Mouse (Mus musculus): ENCODE data around the gene Ccl4. TPM values are rescaled to one million over a fixed set of nuclear protein-coding genes. Genes with fewer than 3 reads are reported as not detected.

Gene Ccl4
- total RNA-seq, 2 experiments from 2014 or later = not detected

DNA sequence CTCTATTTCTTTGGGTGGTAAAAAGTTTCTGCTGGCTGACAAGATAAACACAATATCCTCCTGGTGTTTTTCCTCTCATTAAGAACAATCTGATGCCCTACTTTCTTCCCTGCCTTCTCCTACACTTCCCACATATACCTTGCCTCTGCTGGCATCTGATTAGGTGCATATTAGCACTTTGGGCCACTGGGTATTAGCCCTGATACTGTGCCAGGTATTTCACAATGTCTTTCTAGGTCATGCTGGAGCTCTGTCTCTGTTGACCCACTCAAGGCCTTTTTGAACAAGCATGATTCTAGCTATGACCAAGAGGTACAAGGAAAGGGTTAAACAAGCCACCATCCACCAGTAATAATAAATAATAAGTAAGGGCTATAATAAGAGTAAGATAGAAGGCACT lies 9.4 kb downstream of the Ccl4 start:
- DNase-seq (ENCODE audit: low spot score in 2 of 2) = no peak

DNA sequence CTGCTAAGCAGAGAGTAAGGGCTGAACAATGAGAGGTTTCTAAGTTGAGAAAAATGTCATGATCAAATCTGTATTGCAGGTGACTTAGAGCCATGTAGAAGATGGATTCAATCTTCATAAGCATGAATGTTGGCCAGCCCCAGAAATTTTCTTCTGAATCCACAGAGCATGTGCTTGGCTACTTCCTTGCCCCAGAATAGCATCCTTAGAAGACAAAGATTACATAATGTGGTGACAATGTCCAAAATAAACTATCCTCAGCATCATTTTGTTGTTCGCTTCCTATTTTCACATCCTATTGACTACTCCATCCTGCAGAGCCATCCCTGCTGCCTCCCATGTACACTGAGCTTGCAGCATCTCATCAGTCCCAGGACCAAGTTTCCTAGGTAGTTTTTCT lies 13.3 kb downstream of the Ccl4 start:
- no peak for DNase-seq (ENCODE audit: low spot score in 2 of 2)

DNA sequence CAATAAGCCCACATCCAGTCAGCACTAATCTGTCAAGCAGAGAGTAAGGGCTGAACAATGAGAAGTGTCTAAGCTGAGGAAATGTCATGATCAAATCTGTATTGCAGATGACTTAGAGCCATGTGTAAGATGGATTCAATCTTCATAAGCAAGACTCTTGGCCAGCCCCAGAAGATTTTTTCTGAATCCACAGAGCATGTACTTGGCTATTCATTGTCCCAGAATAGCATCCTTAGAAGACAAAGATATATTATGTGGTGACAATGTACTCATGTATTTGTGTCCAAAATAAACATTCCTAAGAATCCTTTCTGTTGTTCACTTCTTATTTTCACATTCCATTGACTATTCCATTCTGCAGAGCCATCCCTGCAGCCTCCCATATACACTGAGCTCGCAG lies 27.5 kb downstream of the Ccl4 start:
- no peak for DNase-seq (ENCODE audit: low spot score in 2 of 2)

DNA sequence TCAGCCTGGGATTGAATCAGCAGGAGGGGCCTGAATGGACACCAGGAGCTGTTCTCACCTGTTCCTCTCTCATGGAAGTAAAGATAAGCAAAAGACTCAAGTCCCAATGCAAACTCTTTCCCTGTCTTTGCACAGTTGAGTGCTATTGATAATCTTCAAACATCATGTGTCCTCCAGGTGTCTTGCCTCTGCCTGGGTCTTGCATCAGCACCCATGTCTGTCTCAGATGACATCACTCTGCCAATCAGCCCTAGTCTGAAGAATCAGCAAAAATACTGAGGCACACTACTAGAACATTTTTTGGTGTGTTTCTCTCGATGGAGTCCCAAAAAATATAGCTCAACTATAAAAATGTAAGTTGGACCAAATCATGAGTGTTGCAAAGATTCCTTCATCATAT lies 29.6 kb downstream of the Ccl4 start:
- DNase-seq (ENCODE audit: low spot score in 2 of 2) = no peak

GRCm38 (mm10) chr11:83703705-83704104 lies 41.3 kb downstream of the Ccl4 start, which contains the start of gene Wfdc17:
Gene Wfdc17, plus strand, starts transcription at chr11:83703991.
- DNase-seq (ENCODE audit: low spot score in 2 of 2) = no peak

DNA sequence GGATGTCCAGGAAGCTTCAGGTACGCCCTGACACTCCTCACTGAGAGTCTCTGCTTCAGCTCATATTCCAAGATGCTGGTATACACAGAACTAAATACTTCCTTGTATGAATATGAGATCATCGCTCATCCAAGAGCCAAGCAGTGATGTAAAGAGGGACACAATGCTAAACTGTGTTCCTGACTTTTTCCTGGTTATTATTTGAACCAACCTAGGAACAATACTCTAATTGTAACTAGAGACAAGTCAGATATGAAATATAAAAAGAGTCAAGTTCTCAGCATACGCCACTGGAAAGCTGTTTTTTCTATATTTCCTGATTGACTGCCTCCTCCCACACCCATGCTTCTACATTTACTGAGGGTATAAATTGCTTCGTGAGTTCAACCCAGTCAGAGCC lies 46.3 kb downstream of the Ccl4 start, which contains the start of gene Wfdc18:
Gene Wfdc18 (plus strand): TSS at position 301 of the 400 bp plus-strand sequence.
- no peak for DNase-seq (ENCODE audit: low spot score in 2 of 2)

- DNase-seq (ENCODE audit: low spot score in 2 of 2) = no peak
Measured at GRCm38 (mm10) chr11:83709683-83710082, 47.3 kb downstream of the Ccl4 start.

DNA sequence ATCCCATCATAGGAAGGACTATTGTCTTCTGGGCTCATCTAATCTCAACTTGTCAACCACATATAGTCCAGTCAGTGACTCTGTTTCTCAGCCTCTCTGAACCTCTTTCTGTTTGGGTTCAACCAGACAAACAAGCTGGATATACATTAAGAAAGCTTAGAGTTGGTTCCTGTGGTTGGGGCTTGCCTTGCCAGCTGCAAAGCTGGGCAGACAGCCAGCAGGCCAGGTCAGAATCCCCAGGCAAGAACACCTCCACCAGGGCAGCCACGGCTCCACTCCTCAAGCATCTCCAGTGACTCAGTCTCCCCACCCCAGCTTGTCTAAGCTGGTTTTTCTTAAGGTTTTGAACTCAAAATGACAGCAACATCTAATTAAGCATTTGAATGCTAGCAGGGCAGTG lies 50.3 kb downstream of the Ccl4 start:
- DNase-seq (ENCODE audit: low spot score in 2 of 2) = no peak

- no peak for DNase-seq (ENCODE audit: low spot score in 2 of 2)
Measured at GRCm38 (mm10) chr11:83713925-83714324, 51.5 kb downstream of the Ccl4 start.

Other genes with a start within 250 kb of the Ccl4 start
- not detected for gene Gas2l2, start 233.1 kb upstream of the Ccl4 start, total RNA-seq (2021)
- 1 to 10 TPM in 1 of 2 experiments, under 1 TPM in 1; 0.43 to 1.5 TPM for gene 1700020L24Rik, start 224.9 kb upstream of the Ccl4 start, total RNA-seq (2021)
- gene Mmp28, start 199.5 kb upstream of the Ccl4 start, total RNA-seq (2021) = 10 to 100 TPM; 10.7 to 11.5 TPM
- 10 to 100 TPM; 58.8 to 72.0 TPM for gene Taf15, start 189.5 kb upstream of the Ccl4 start, total RNA-seq (2021)
- gene Heatr9, start 140.4 kb upstream of the Ccl4 start, total RNA-seq (2021) = under 1 TPM in 1 of 2 experiments, not detected in 1; 0.16 TPM
- gene Ccl5, start 132.1 kb upstream of the Ccl4 start, total RNA-seq (2021) = 10 to 100 TPM in 1 of 2 experiments, 1 to 10 TPM in 1; 2.4 to 11.5 TPM
- 10 to 100 TPM in 1 of 2 experiments, 1 to 10 TPM in 1; 7.9 to 17.1 TPM for gene Ccl9, start 83.9 kb upstream of the Ccl4 start, total RNA-seq (2021)
- 10 to 100 TPM; 16.6 to 36.3 TPM for gene Ccl6, start 69.5 kb upstream of the Ccl4 start, total RNA-seq (2021)
- gene Rpl9-ps1, start 17.0 kb upstream of the Ccl4 start, total RNA-seq (2021) = not detected
- under 1 TPM in 1 of 2 experiments, not detected in 1; 0.56 TPM for gene Ccl3, start 13.2 kb upstream of the Ccl4 start, total RNA-seq (2021)
- gene Wfdc17, start 41.4 kb downstream of the Ccl4 start, total RNA-seq (2021) = 10 to 100 TPM in 1 of 2 experiments, 1 to 10 TPM in 1; 2.8 to 10.1 TPM
- gene Wfdc18, start 46.4 kb downstream of the Ccl4 start, total RNA-seq (2021) = not detected
- under 1 TPM in 1 of 2 experiments, not detected in 1; 0.83 TPM for gene Wfdc21, start 84.4 kb downstream of the Ccl4 start, total RNA-seq (2021)
- 10 to 100 TPM; 12.3 to 14.0 TPM for gene Heatr6, start 91.1 kb downstream of the Ccl4 start, total RNA-seq (2021)
- gene Hnf1b, start 187.5 kb downstream of the Ccl4 start, total RNA-seq (2021) = under 1 TPM in 1 of 2 experiments, not detected in 1; 0.17 TPM

Data from adrenal gland, adult 18-20 months (tissue).